Mouse (Mus musculus) heart, embryonic 13.5 days (tissue): ENCODE measurements around the gene Zfp870. TPM values are rescaled to one million over a fixed set of nuclear protein-coding genes. Genes with fewer than 3 reads are reported as not detected.
"Not testable (repeated sequence)": the region's sequence is repeated elsewhere in the genome, so short reads cannot be mapped to it uniquely, and the experiment has no call there.

Experiments used
- ATAC-seq: fragments of 200-750 bp; cut with Nextera tagmentation; 2 replicates; pipeline ENCODE4 v1.8.0; 2017; ENCODE audit warnings: moderate TSS enrichment; ENCODE audit not compliant: insufficient number of reproducible peaks, low FRiP score, low TSS enrichment; ENCODE audit errors: extremely low read depth
- H3K27ac ChIP-seq: fragments of 300-500 bp; sonication (generic); replicated peaks from 2 replicates; pipeline ENCODE4 v1.5.1; 2015; ENCODE audit warnings: moderate library complexity, mild to moderate bottlenecking, inconsistent platforms
- H3K27me3 ChIP-seq: fragments of 300-500 bp; sonication (generic); replicated peaks from 2 replicates; pipeline ENCODE4 v1.6.1; 2015; ENCODE audit warnings: mild to moderate bottlenecking, inconsistent platforms
- H3K36me3 ChIP-seq: fragments of 300-500 bp; sonication (generic); 2 replicates; pipeline ENCODE4 v1.6.1; 2015; ENCODE audit warnings: mild to moderate bottlenecking, inconsistent platforms
- H3K4me1 ChIP-seq: fragments of 300-500 bp; sonication (generic); 2 replicates; pipeline ENCODE4 v1.6.1; 2015; ENCODE audit warnings: inconsistent platforms
- H3K4me2 ChIP-seq: fragments of 300-500 bp; sonication (generic); 2 replicates; pipeline ENCODE4 v1.6.1; 2015; ENCODE audit warnings: inconsistent platforms, mild to moderate bottlenecking, moderate library complexity
- H3K4me3 ChIP-seq: fragments of 300-500 bp; sonication (generic); 2 replicates; pipeline ENCODE4 v1.5.1; 2015; ENCODE audit warnings: moderate library complexity, mild to moderate bottlenecking, inconsistent platforms
- H3K9ac ChIP-seq: fragments of 300-500 bp; sonication (generic); 2 replicates; pipeline ENCODE4 v1.6.1; 2015; ENCODE audit warnings: inconsistent platforms, mild to moderate bottlenecking, moderate library complexity
- H3K9me3 ChIP-seq: fragments of 300-500 bp; sonication (generic); 2 replicates; pipeline ENCODE4 v1.6.1; 2016; ENCODE audit warnings: inconsistent platforms
- WGBS: fragments of 180-500 bp; shearing (Covaris S2); methylation state at CpG from one replicate; pipeline ENCODE4 v1.1.7; 2015; ENCODE audit warnings: mixed read lengths; 5-methylcytosine and 5-hydroxymethylcytosine counted together
- polyA plus RNA-seq: library from polyadenylated mRNA; unstranded; fragments of >200 nt; fragmentation: Nextera tagmentation; extraction: Ambion mirVana; gene quantifications from 2 replicates; pipeline ENCODE4 v1.2.1, GENCODE M21; 2015

Zfp870 gene
- polyA plus RNA-seq, 1 experiment from 2014 or later, result 4.3 TPM

- H3K4me3 ChIP-seq, H3K4me2 ChIP-seq, H3K4me1 ChIP-seq, H3K27me3 ChIP-seq, ATAC-seq, H3K9ac ChIP-seq, H3K9me3 ChIP-seq, H3K27ac ChIP-seq, H3K36me3 ChIP-seq: not testable (repeated sequence)
- 45% methylated on average over 5 of the region's 7 CpGs for WGBS
Measured at GRCm38 (mm10) chr17:32867266-32867665, 24.2 kb downstream of the Zfp870 start.

- H3K9ac ChIP-seq, H3K27me3 ChIP-seq, ATAC-seq, H3K9me3 ChIP-seq, H3K4me2 ChIP-seq, H3K36me3 ChIP-seq, H3K27ac ChIP-seq, H3K4me3 ChIP-seq, H3K4me1 ChIP-seq: not testable (repeated sequence)
- WGBS, result 47% methylated on average over 3 of the region's 6 CpGs
Measured at GRCm38 (mm10) chr17:32856713-32857112, 34.7 kb downstream of the Zfp870 start.

GRCm38 (mm10) chr17:32851581-32851980 lies 39.9 kb downstream of the Zfp870 start:
- H3K9ac ChIP-seq, result no peak overlapping the region
- H3K4me2 ChIP-seq, result no peak overlapping the region
- ATAC-seq, result no peak
- 56% methylated on average over 7 of the region's 7 CpGs for whole genome bisulfite sequencing
- no peaks in the 10 kb centered on the region for H3K9me3 ChIP-seq
- no peak overlapping the region for H3K4me3 ChIP-seq
- no peak overlapping the region for H3K27ac ChIP-seq
- no peaks in the 10 kb centered on the region for H3K4me1 ChIP-seq
- H3K27me3 ChIP-seq, result no peaks in the 10 kb centered on the region
- no peaks in the 10 kb centered on the region for H3K36me3 ChIP-seq

- Histone ChIP-seq H3K9me3 (peaks cover 9% of the 10 kb centered on the region; the same call in 1 of the 2 replicates), H3K4me2 (no peak overlapping the region), H3K27ac (no peak overlapping the region), H3K27me3 (no peaks in the 10 kb centered on the region), H3K9ac (no peak overlapping the region), H3K4me3 (no peak overlapping the region), H3K4me1 (peaks cover 8% of the 10 kb centered on the region; the same call in 1 of the 2 replicates), H3K36me3 (no peaks in the 10 kb centered on the region)
- 73% methylated on average over 2 of the region's 2 CpGs for WGBS
- ATAC-seq, result no peak
Measured at GRCm38 (mm10) chr17:32841388-32841787, 50.1 kb downstream of the Zfp870 start.

GRCm38 (mm10) chr17:32839083-32839802 lies 52.2 kb downstream of the Zfp870 start:
- no peak for ATAC-seq
- Histone ChIP-seq H3K27ac (peak overlapping the region; percentile 69), H3K27me3 (no peaks in the 10 kb centered on the region), H3K4me3 (peak overlapping the region; percentile 4; the same call in 1 of the 2 replicates), H3K36me3 (no peaks in the 10 kb centered on the region), H3K9me3 (peaks cover 9% of the 10 kb centered on the region; the same call in 1 of the 2 replicates), H3K4me1 (peaks cover 8% of the 10 kb centered on the region; the same call in 1 of the 2 replicates), H3K4me2 (peak overlapping the region; percentile 42), H3K9ac (no peak overlapping the region)
- WGBS, result 31% methylated on average over 15 of the region's 15 CpGs

- peak overlapping the region; percentile 85 for H3K4me3 ChIP-seq
Measured at GRCm38 (mm10) chr17:32830418-32830782, 61.0 kb downstream of the Zfp870 start.

GRCm38 (mm10) chr17:32829540-32830417 lies 61.7 kb downstream of the Zfp870 start, which contains the start of gene Zfp799:
Gene Zfp799, minus strand, starts transcription at chr17:32830261.
- H3K4me2 ChIP-seq, result peak within 1 kb of the TSS; percentile 75
- H3K9me3 ChIP-seq, result no peaks in the 10 kb centered on the region
- peak within 1 kb of the TSS; percentile 85 for H3K4me3 ChIP-seq
- peaks cover 8% of the 10 kb centered on the region for H3K4me1 ChIP-seq
- 2% methylated on average over 35 of the region's 35 CpGs for WGBS
- peaks cover 23% of the 10 kb centered on the region for H3K36me3 ChIP-seq
- H3K27me3 ChIP-seq, result no peaks in the 10 kb centered on the region; the same call in 1 of the 2 replicates
- H3K27ac ChIP-seq, result peak within 1 kb of the TSS; percentile 69
- ATAC-seq, result peak; percentile 82
- H3K9ac ChIP-seq, result peak within 1 kb of the TSS; percentile 93

More at GRCm38 (mm10) chr17:32830418-32830782, 61.0 kb downstream of the Zfp870 start:
- Histone ChIP-seq H3K36me3 (peaks cover 17% of the 10 kb centered on the region), H3K4me1 (peaks cover 8% of the 10 kb centered on the region), H3K4me2 (peak overlapping the region; percentile 75), H3K9ac (no peak overlapping the region), H3K27me3 (no peaks in the 10 kb centered on the region; the same call in 1 of the 2 replicates), H3K27ac (no peak overlapping the region), H3K9me3 (no peaks in the 10 kb centered on the region)
- ATAC-seq, result no peak
- WGBS, result 36% methylated on average over 3 of the region's 3 CpGs

Other genes starting within 250 kb of the Zfp870 start
- gene Cyp4f40, start 232.7 kb downstream of the Zfp870 start, polyA plus RNA-seq, result not detected in 2 replicates
- 0.20 and 0.41 TPM in 2 replicates for gene Cyp4f15, start 206.0 kb downstream of the Zfp870 start, polyA plus RNA-seq
- 12.1 and 17.3 TPM in 2 replicates for gene Zfp871, start 103.4 kb downstream of the Zfp870 start, polyA plus RNA-seq
- gene Zfp811, start 81.7 kb downstream of the Zfp870 start, polyA plus RNA-seq, result 1.2 and 1.3 TPM in 2 replicates
- gene Zfp799, start 61.4 kb downstream of the Zfp870 start, polyA plus RNA-seq, result 7.8 and 8.1 TPM in 2 replicates
- not detected in 2 replicates for gene Cyp4f14, start 25.7 kb upstream of the Zfp870 start, polyA plus RNA-seq
- 6.9 and 9.1 TPM in 2 replicates for gene Cyp4f13, start 55.8 kb upstream of the Zfp870 start, polyA plus RNA-seq
- 5.9 and 6.2 TPM in 2 replicates for gene Zfp472, start 74.2 kb upstream of the Zfp870 start, polyA plus RNA-seq
- gene Zfp952, start 101.5 kb upstream of the Zfp870 start, polyA plus RNA-seq, result 7.0 and 7.7 TPM in 2 replicates
- 5.5 and 6.3 TPM in 2 replicates for gene Zfp763, start 141.8 kb upstream of the Zfp870 start, polyA plus RNA-seq
- gene 4921501E09Rik, start 176.4 kb upstream of the Zfp870 start, polyA plus RNA-seq, result not detected in 2 replicates
- gene Zfp563, start 197.7 kb upstream of the Zfp870 start, polyA plus RNA-seq, result 4.6 and 4.9 TPM in 2 replicates
- gene Morc2b, start 248.0 kb upstream of the Zfp870 start, polyA plus RNA-seq, result 0.10 TPM in 1 of 2 replicates, not detected in the other